Mouse (Mus musculus): ENCODE data around the gene Efr3b.

DNA sequence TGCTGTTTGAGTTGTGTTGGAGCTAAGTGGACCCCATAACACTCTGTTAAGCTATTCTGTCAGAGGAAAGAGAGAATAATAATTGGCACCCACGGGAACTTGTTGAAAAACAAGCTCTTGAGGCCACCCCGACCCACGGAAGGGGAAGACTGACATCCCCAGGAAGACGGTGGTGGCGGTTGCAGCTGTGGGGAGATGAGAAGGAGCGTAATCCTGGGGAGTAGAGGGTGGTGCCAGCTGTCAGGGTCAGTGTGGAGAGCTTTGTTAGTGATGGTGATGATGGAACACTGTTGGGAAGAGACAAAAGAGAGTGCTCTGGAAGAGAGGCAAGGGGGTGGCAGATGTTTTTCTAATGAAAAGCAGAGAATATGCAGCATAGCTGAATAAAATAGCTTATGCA is 9.3 kb upstream of the Efr3b start:
- TF ChIP-seq CTCF (IDR thresholded peaks at IDR 0.05; ENCODE audit: insufficient read depth, low read depth, low read length) = no peak
- TF ChIP-seq POLR2A (IDR thresholded peaks at IDR 0.05; ENCODE audit: insufficient read depth, low read depth, low read length) = no peak

All from olfactory bulb, adult 2 months (tissue).